Mouse (Mus musculus) forebrain, embryonic 11.5 days (tissue): ENCODE data around the gene Tspan11. TPM values are rescaled to one million over a fixed set of nuclear protein-coding genes. Genes with fewer than 3 reads are reported as not detected.

Experiments used
- ATAC-seq: fragments of 200-750 bp; cut with Nextera tagmentation; replicated peaks from 2 replicates; pipeline ENCODE4 v1.8.0; 2017; ENCODE audit warnings: moderate TSS enrichment; ENCODE audit not compliant: low FRiP score
- DNase-seq: peaks from one replicate; pipeline ENCODE4 v3.0.0-alpha.2; 2017; ENCODE audit warnings: low spot score
- H3K27ac ChIP-seq: fragments of 300-500 bp; sonication (generic); 2 replicates; pipeline ENCODE4 v1.5.1; 2014; ENCODE audit warnings: low read depth, low read length
- H3K27me3 ChIP-seq: fragments of 300-500 bp; sonication (generic); 2 replicates; pipeline ENCODE4 v1.6.1; 2014; ENCODE audit warnings: mild to moderate bottlenecking, low read length, mixed read lengths; ENCODE audit not compliant: control insufficient read depth, insufficient read depth
- H3K36me3 ChIP-seq: fragments of 300-500 bp; sonication (generic); 2 replicates; pipeline ENCODE4 v1.6.1; 2014; ENCODE audit warnings: mild to moderate bottlenecking, low read length, moderate library complexity, mixed read lengths; ENCODE audit not compliant: control insufficient read depth, insufficient read depth
- H3K4me1 ChIP-seq: fragments of 300-500 bp; sonication (generic); replicated peaks from 2 replicates; pipeline ENCODE4 v1.6.1; 2014; ENCODE audit warnings: low read length, mixed read lengths; ENCODE audit not compliant: control insufficient read depth, insufficient read depth
- H3K4me2 ChIP-seq: fragments of 300-500 bp; sonication (generic); 2 replicates; pipeline ENCODE4 v1.6.1; 2014; ENCODE audit warnings: low read depth, mild to moderate bottlenecking, low read length, moderate library complexity, mixed read lengths; ENCODE audit not compliant: severe bottlenecking
- H3K4me3 ChIP-seq: fragments of 300-500 bp; sonication (generic); 2 replicates; pipeline ENCODE4 v1.5.1; 2014; ENCODE audit warnings: low read depth, low read length
- H3K9ac ChIP-seq: fragments of 300-500 bp; sonication (generic); 2 replicates; pipeline ENCODE4 v1.6.1; 2014; ENCODE audit warnings: low read length
- H3K9me3 ChIP-seq: fragments of 300-500 bp; sonication (generic); 2 replicates; pipeline ENCODE4 v1.6.1; 2016; ENCODE audit warnings: low read length, mixed read lengths; ENCODE audit not compliant: control insufficient read depth
- WGBS: fragments of 180-500 bp; shearing (Covaris S2); extraction: QIAGEN DNeasy Blood & Tissue Kit; methylation state at CpG from one replicate; pipeline ENCODE4 v1.1.7; 2014; 5-methylcytosine and 5-hydroxymethylcytosine counted together
- polyA plus RNA-seq: library from polyadenylated mRNA; unstranded; fragments of >200 nt; fragmentation: Nextera tagmentation; extraction: Ambion mirVana; gene quantifications from 2 replicates; pipeline ENCODE4 v1.2.1, GENCODE M21; 2014

Tspan11 gene
- polyA plus RNA-seq, 1 experiment from 2014 or later: 6.4 TPM

GRCm38 (mm10) chr6:127928682-127929081 is 41.3 kb downstream of the Tspan11 start:
- ATAC-seq (no peak), DNase-seq (no peak)
- no peaks in the 10 kb centered on the region for H3K4me1 ChIP-seq
- no peak overlapping the region for H3K4me2 ChIP-seq
- H3K9ac ChIP-seq: no peak overlapping the region
- H3K4me3 ChIP-seq: no peak overlapping the region
- H3K27me3 ChIP-seq: no peaks in the 10 kb centered on the region
- H3K36me3 ChIP-seq: no peaks in the 10 kb centered on the region
- no peak overlapping the region for H3K27ac ChIP-seq
- WGBS: 87% methylated on average over 5 of the region's 5 CpGs
- H3K9me3 ChIP-seq: no peaks in the 10 kb centered on the region

GRCm38 (mm10) chr6:127932697-127933096 is 45.3 kb downstream of the Tspan11 start:
- Histone ChIP-seq H3K27ac (no peak overlapping the region), H3K27me3 (no peaks in the 10 kb centered on the region), H3K4me3 (no peak overlapping the region), H3K36me3 (no peaks in the 10 kb centered on the region), H3K4me1 (no peaks in the 10 kb centered on the region), H3K9ac (no peak overlapping the region), H3K9me3 (no peaks in the 10 kb centered on the region), H3K4me2 (no peak overlapping the region)
- DNase-seq (no peak), ATAC-seq (no peak)
- 78% methylated on average over 5 of the region's 5 CpGs for WGBS

- no peak for ATAC-seq
- Histone ChIP-seq H3K27me3 (no peaks in the 10 kb centered on the region), H3K4me1 (no peaks in the 10 kb centered on the region), H3K4me2 (no peak overlapping the region), H3K9me3 (no peaks in the 10 kb centered on the region), H3K27ac (no peak overlapping the region), H3K9ac (no peak overlapping the region), H3K4me3 (no peak overlapping the region), H3K36me3 (no peaks in the 10 kb centered on the region)
- no peak for DNase-seq
- whole genome bisulfite sequencing: 82% methylated on average over 5 of the region's 5 CpGs
Observed at GRCm38 (mm10) chr6:127933841-127934240, 46.5 kb downstream of the Tspan11 start.

GRCm38 (mm10) chr6:127935105-127935504 is 47.7 kb downstream of the Tspan11 start:
- 91% methylated on average over 3 of the region's 3 CpGs for WGBS
- no peaks in the 10 kb centered on the region for H3K4me1 ChIP-seq
- no peaks in the 10 kb centered on the region for H3K9me3 ChIP-seq
- H3K9ac ChIP-seq: no peak overlapping the region
- no peaks in the 10 kb centered on the region for H3K36me3 ChIP-seq
- H3K27me3 ChIP-seq: no peaks in the 10 kb centered on the region
- ATAC-seq: no peak
- no peak overlapping the region for H3K4me2 ChIP-seq
- no peak for DNase-seq
- no peak overlapping the region for H3K27ac ChIP-seq
- H3K4me3 ChIP-seq: no peak overlapping the region

GRCm38 (mm10) chr6:127942421-127942820 is 55.0 kb downstream of the Tspan11 start:
- Histone ChIP-seq H3K9me3 (no peaks in the 10 kb centered on the region), H3K4me3 (no peak overlapping the region), H3K9ac (no peak overlapping the region), H3K36me3 (no peaks in the 10 kb centered on the region), H3K27me3 (no peaks in the 10 kb centered on the region), H3K4me1 (no peaks in the 10 kb centered on the region), H3K4me2 (no peak overlapping the region), H3K27ac (no peak overlapping the region)
- no peak for ATAC-seq
- no peak for DNase-seq
- WGBS: 89% methylated on average over 8 of the region's 8 CpGs

- no peak overlapping the region for H3K4me2 ChIP-seq
- H3K9ac ChIP-seq: no peak overlapping the region
- WGBS: 66% methylated on average over 9 of the region's 9 CpGs
- no peaks in the 10 kb centered on the region for H3K36me3 ChIP-seq
- ATAC-seq: peak; percentile 83
- H3K4me1 ChIP-seq: no peaks in the 10 kb centered on the region
- no peaks in the 10 kb centered on the region for H3K27me3 ChIP-seq
- H3K27ac ChIP-seq: no peak overlapping the region
- H3K9me3 ChIP-seq: no peaks in the 10 kb centered on the region
- DNase-seq: peak; percentile 87
- H3K4me3 ChIP-seq: no peak overlapping the region
Observed at GRCm38 (mm10) chr6:127945725-127946124, 58.3 kb downstream of the Tspan11 start.

- Histone ChIP-seq H3K4me1 (no peaks in the 10 kb centered on the region), H3K9ac (no peak overlapping the region), H3K9me3 (no peaks in the 10 kb centered on the region), H3K4me2 (no peak overlapping the region), H3K27ac (no peak overlapping the region), H3K4me3 (no peak overlapping the region), H3K36me3 (no peaks in the 10 kb centered on the region), H3K27me3 (no peaks in the 10 kb centered on the region)
- no peak for ATAC-seq
- no peak for DNase-seq
- 77% methylated on average over 9 of the region's 9 CpGs for WGBS
Observed at GRCm38 (mm10) chr6:127948656-127949055, 61.3 kb downstream of the Tspan11 start.

GRCm38 (mm10) chr6:127949885-127950284 is 62.5 kb downstream of the Tspan11 start:
- 86% methylated on average over 7 of the region's 7 CpGs for WGBS

GRCm38 (mm10) chr6:127953071-127953470 is 65.7 kb downstream of the Tspan11 start:
- Histone ChIP-seq H3K27me3 (no peaks in the 10 kb centered on the region), H3K4me2 (no peak overlapping the region), H3K36me3 (no peaks in the 10 kb centered on the region), H3K9ac (no peak overlapping the region), H3K4me3 (no peak overlapping the region), H3K4me1 (no peaks in the 10 kb centered on the region), H3K27ac (no peak overlapping the region), H3K9me3 (no peaks in the 10 kb centered on the region)
- DNase-seq (no peak), ATAC-seq (no peak)
- 89% methylated on average over 4 of the region's 4 CpGs for WGBS

More at GRCm38 (mm10) chr6:127949885-127950284, 62.5 kb downstream of the Tspan11 start:
- ATAC-seq: no peak
- no peak overlapping the region for H3K9ac ChIP-seq
- no peaks in the 10 kb centered on the region for H3K36me3 ChIP-seq
- H3K4me3 ChIP-seq: no peak overlapping the region
- H3K9me3 ChIP-seq: no peaks in the 10 kb centered on the region
- no peak for DNase-seq
- H3K4me1 ChIP-seq: no peaks in the 10 kb centered on the region
- no peak overlapping the region for H3K27ac ChIP-seq
- no peaks in the 10 kb centered on the region for H3K27me3 ChIP-seq
- no peak overlapping the region for H3K4me2 ChIP-seq
